Mouse (Mus musculus): ENCODE data around the gene Pfkfb3. TPM values are rescaled to one million over a fixed set of nuclear protein-coding genes. Genes with fewer than 3 reads are reported as not detected.
A peak's percentile ranks its signal among the peaks of the same experiment; 100 is the strongest.

Gene Pfkfb3
- 136 and 152 TPM in 2 replicates for total RNA-seq (2021)
- long read RNA-seq, experiment 1, full-length matches to known transcripts, result 2 of 8 reads
- long read RNA-seq, experiment 1, partial matches to known transcripts, result 1 of 8 reads
- long read RNA-seq, experiment 1, other reads (novel, unspliced or antisense), result 5 of 8 reads
- long read RNA-seq, experiment 2, partial matches to known transcripts, result 0 of 6 reads
- long read RNA-seq, experiment 2, other reads (novel, unspliced or antisense), result 5 of 6 reads

GRCm38 (mm10) chr2:11553471-11554400 lies at the start of gene Pfkfb3:
Pfkfb3 (minus strand) TSS chr2:11554077.
- peak; percentile 91 for DNase-seq

- DNase-seq, result peak; percentile 97
Measured at GRCm38 (mm10) chr2:11602506-11603489, 48.9 kb upstream of the Pfkfb3 start.

DNA sequence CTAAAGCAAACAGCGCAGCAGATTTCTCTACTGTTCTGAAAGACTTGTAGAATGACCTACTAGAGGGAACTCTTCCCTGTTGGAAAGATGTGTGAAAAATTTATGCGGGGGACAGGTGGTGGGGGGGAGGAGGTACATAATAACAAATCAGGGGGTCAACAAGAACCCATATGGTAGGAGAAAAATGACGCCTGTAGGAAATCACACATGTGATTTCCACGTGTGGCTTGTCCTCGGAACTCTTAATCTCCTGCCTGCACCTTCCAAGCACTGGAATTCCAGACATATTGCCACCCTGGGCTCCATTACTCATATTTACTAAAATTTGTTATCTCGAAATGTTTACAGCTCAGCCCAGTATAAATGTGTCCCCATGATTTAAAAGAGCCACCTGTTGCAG lies 47.9 kb upstream of the Pfkfb3 start:
- no peak for DNase-seq

DNA sequence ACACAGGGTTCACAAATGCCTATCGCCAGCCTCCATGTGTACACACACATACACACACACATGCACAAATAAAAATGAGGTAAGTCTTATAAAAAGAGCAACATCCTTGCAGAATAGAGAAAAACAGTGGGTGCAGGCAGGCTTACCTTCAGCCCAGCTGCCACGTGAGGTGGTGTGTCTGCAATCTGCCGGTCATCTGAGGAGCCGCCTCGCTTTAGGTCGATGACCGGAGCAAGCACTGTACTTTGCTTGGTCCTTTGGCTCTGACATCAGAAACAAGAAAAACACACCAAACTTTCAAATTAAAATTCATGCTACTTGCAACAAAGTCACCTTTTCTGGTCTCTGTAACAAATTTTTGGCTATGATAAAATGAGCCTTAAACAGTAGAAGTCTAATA lies 44.0 kb upstream of the Pfkfb3 start:
- no peak for DNase-seq

GRCm38 (mm10) chr2:11596690-11597089 lies 42.8 kb upstream of the Pfkfb3 start:
- DNase-seq, result peak; percentile 61

- DNase-seq, result no peak
Measured at GRCm38 (mm10) chr2:11587996-11588395, 34.1 kb upstream of the Pfkfb3 start.

GRCm38 (mm10) chr2:11579399-11579798 lies 25.5 kb upstream of the Pfkfb3 start:
- DNase-seq, result no peak

- DNase-seq, result no peak
Measured at GRCm38 (mm10) chr2:11578187-11578586, 24.3 kb upstream of the Pfkfb3 start.

GRCm38 (mm10) chr2:11573684-11574083 lies 19.8 kb upstream of the Pfkfb3 start:
- no peak for DNase-seq

DNA sequence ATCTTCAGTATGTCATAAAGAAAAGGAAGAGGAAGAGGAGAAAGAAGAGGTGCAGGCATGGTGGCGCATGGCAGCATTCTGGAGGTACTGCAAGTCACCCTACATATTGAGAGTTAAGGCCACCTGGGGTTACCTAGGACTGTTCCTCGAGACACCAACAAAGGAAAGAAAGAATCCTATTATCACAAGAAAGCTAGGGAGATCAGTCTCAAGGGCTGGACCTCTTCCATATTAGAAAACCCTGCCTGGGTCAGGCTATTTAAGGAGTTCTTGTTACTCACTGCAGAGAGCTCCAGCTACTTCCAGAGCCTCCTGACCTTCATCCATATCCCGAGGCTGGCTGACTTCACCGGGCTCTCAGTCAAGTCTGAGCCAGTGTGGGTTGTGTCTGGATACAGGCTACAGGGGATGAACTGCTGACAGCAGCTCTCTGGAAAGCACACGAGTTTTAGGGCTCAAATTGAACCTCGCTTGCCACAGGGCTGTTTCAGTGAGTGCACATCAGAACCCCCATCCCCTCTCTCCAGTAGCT lies 17.2 kb upstream of the Pfkfb3 start:
- peak; percentile 60 for DNase-seq

- peak; percentile 71 for DNase-seq
Measured at GRCm38 (mm10) chr2:11568471-11568870, 14.6 kb upstream of the Pfkfb3 start.

DNA sequence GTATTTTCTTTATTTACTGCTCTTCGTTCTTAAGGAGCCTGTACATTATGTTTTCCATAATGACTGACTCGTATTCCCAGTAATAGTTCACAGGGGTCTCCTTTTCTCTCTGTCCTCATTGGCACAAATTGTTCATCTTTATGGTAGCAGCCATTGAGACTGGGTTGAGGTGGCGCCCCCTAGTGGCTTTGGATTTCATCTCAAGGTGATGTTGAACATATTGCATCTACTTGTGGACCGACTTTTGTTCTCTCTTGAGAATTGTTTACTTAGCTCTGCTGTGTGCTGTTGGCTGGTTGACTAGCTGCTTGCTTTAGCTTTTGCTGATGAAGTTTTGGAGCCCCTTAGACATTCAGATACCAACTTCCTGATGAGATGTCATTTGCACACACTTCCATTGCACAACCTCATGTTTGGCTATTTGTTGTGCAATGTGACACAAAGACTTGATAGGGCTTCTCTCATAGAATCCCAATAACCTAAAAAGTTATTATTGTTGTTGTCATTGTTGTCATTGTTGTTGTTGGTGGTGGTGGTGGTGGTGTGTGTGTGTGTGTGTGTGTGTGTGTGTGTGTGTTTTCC lies 14.0 kb upstream of the Pfkfb3 start:
- peak; percentile 74 for DNase-seq

GRCm38 (mm10) chr2:11566898-11567297 lies 13.0 kb upstream of the Pfkfb3 start:
- DNase-seq, result no peak

DNA sequence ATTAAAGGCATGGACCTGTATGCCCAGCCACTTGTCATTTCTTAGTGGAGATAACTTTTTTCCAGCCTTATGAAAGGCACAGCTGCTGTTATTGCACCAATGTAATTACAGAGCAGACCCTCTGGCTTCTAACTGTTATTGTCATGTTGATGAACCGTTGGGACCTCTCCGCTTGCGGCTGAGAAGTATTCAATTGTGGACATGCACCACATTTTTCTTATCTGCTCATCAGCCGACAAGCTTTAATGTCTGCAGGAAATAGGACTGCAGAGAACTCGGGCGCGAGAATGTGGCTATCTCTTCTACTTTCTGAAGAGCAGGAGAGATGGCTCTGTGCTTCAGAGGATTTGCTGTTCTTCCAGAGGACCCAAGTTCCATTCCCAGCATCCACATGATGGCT lies 12.4 kb upstream of the Pfkfb3 start:
- no peak for DNase-seq

- DNase-seq, result no peak
Measured at GRCm38 (mm10) chr2:11564768-11565167, 10.9 kb upstream of the Pfkfb3 start.

GRCm38 (mm10) chr2:11563256-11563655 lies 9.4 kb upstream of the Pfkfb3 start:
- DNase-seq, result peak; percentile 67

- no peak for DNase-seq
Measured at GRCm38 (mm10) chr2:11558654-11559053, 4.8 kb upstream of the Pfkfb3 start.

GRCm38 (mm10) chr2:11557244-11557643 lies 3.4 kb upstream of the Pfkfb3 start:
- DNase-seq, result no peak

- no peak for DNase-seq
Measured at GRCm38 (mm10) chr2:11555316-11555715, 1.4 kb upstream of the Pfkfb3 start.

DNA sequence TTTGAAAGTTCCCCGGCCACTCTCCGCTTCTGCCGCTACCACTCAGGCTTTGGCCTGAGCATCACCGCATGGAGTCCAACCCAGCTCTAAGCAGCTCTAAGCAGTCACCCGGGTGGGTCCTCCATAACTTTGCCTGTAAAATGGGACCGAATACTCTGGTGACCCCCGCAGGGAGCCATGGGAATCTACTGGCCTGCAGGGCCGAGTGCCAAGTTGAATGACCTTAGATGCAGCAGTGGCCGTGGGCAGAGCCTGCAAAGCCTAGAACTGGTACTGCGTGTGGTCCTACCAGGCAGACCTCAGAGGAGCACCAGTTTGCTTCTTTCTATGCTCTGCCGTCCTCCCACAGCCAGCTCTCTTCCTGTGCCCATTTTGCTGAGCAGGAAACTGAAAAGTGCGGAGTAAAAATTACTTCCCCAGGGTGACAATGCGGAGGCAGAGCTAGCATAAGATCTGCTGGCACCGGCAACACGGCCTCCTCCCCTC lies 868 bp downstream of the Pfkfb3 start:
- DNase-seq, result peak; percentile 81

DNA sequence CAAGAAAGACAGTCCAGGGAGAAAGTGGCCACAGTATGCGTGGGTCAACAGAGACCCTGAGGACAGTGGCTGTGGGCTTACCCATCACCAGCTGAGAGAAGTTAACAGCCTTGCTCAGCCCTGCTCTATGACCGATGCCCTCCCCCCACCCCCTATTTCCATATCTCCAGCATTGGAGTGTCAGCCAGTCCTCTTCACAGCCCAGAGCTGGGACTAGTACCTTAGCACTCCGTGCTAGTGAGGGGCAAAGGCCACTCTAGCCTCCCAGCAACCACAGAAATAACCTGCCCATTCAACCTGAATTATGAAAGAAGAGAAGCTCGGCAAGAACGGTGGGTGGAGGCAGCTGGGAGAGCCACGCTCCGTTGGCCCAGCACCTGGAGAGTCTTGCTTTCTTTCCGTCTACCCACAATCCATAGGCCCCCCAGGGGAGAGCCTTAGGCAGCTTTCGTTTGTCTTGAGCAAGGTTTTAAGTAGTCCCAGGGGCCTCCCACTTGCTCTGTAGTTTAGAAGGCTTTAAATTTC lies 1.5 kb downstream of the Pfkfb3 start:
- peak; percentile 36 for DNase-seq
